Comparison of ENCODE assay signal across 8 mouse cellular contexts in genomic region chr6:125230571-125230970, GRCm38 (mm10). TPM values are rescaled to one million over a fixed set of nuclear protein-coding genes. Genes with fewer than 3 reads are reported as not detected.
DNase-seq lines count a peak whose midpoint lies in the region; ATAC-seq and TF ChIP-seq lines count a peak whose summit lies in the region.
"Had no signal": no experiment of that assay in that cellular context is flagged by ENCODE, and none has a peak within 500 bp of the region (broad histone marks: within the 10 kb centered on the region; RNA-seq: fewer than 3 reads in every experiment).

No protein-coding gene starts in this region.

- H3K36me3 ChIP-seq in liver, embryonic 11.5 days (ENCODE audit: control insufficient read depth, insufficient read depth, low read length): no peaks in the 10 kb centered on the region
- H3K36me3 ChIP-seq in forebrain, postnatal 0 days (ENCODE audit: insufficient read depth): no peaks in the 10 kb centered on the region
- H3K36me3 ChIP-seq in liver, embryonic 16.5 days (ENCODE audit: control insufficient read depth, insufficient read depth): 0 out of 2 replicates have a peak, but pooled peaks cover 2% of the 10 kb centered on the region

- H3K4me2 ChIP-seq in liver, embryonic 11.5 days: peak overlapping the region; percentile 80; the same call in 1 of the 2 replicates
- 0 out of 2 replicates have a peak overlapping the region, but pooled peaks have one; percentile 74 for H3K4me2 ChIP-seq in forebrain, postnatal 0 days (ENCODE audit: low read depth)
- peak overlapping the region; percentile 79 for H3K4me2 ChIP-seq in liver, embryonic 16.5 days (ENCODE audit: low read depth, low read length)

- peaks cover 15% of the 10 kb centered on the region for H3K4me1 ChIP-seq in liver, embryonic 11.5 days (replicated peaks; ENCODE audit: control insufficient read depth, insufficient read depth, low read length)
- H3K4me1 ChIP-seq in forebrain, postnatal 0 days (ENCODE audit: insufficient read depth): peaks cover 9% of the 10 kb centered on the region; the same call in 1 of the 2 replicates
- peaks cover 14% of the 10 kb centered on the region for H3K4me1 ChIP-seq in liver, embryonic 16.5 days (ENCODE audit: control insufficient read depth, low read depth, low read length)

- DNase-seq in liver, embryonic 11.5 days (ENCODE audit: low spot score): no peak
- DNase-seq in liver: no peak
- no peak for DNase-seq in forebrain, postnatal 0 days
- DNase-seq in thymus, postnatal 0 days (ENCODE audit: low spot score): peak; percentile 42
- DNase-seq in ovary, postnatal 10 days (ENCODE audit: low spot score): no peak
- DNase-seq in kidney, postnatal 36 days: no peak

- no peaks in the 10 kb centered on the region for H3K9me3 ChIP-seq in liver, embryonic 11.5 days (ENCODE audit: control insufficient read depth, low read length)
- H3K9me3 ChIP-seq in forebrain, postnatal 0 days (ENCODE audit: low read length): no peaks in the 10 kb centered on the region
- H3K9me3 ChIP-seq in liver, embryonic 16.5 days (replicated peaks; ENCODE audit: control insufficient read depth, low read length): no peaks in the 10 kb centered on the region

- ATAC-seq in liver, embryonic 11.5 days (replicated peaks; ENCODE audit: low FRiP score): no peak
- peak; percentile 7; the same call in 1 of the 2 replicates for ATAC-seq in forebrain, postnatal 0 days
- ATAC-seq in liver, embryonic 16.5 days (ENCODE audit: low read depth): no peak

- 64% methylated on average over 9 of the region's 9 CpGs for WGBS in liver, embryonic 11.5 days
- WGBS in forebrain, postnatal 0 days: 66% methylated on average over 9 of the region's 9 CpGs
- 62% methylated on average over 9 of the region's 9 CpGs for WGBS in liver, embryonic 16.5 days (ENCODE audit: insufficient replicate concordance)

- no peak overlapping the region for H3K27ac ChIP-seq in liver, embryonic 11.5 days (ENCODE audit: low read depth, low read length)
- H3K27ac ChIP-seq in forebrain, postnatal 0 days (ENCODE audit: low read depth, low read length): peak overlapping the region; percentile 50; the same call in 1 of the 2 replicates
- H3K27ac ChIP-seq in liver, embryonic 16.5 days (ENCODE audit: low read length): no peak overlapping the region; the same call in 1 of the 2 replicates

- H3K27me3 ChIP-seq in liver, embryonic 11.5 days (replicated peaks; ENCODE audit: control insufficient read depth, insufficient read depth, low read length): no peaks in the 10 kb centered on the region
- H3K27me3 ChIP-seq in forebrain, postnatal 0 days (ENCODE audit: insufficient read depth, low read length): no peaks in the 10 kb centered on the region
- H3K27me3 ChIP-seq in liver, embryonic 16.5 days (ENCODE audit: control insufficient read depth, insufficient read depth, low read depth, low read length): no peaks in the 10 kb centered on the region

- no peak overlapping the region; the same call in 1 of the 2 replicates for H3K4me3 ChIP-seq in liver, embryonic 11.5 days (ENCODE audit: low read depth, low read length)
- no peak overlapping the region for H3K4me3 ChIP-seq in forebrain, postnatal 0 days (ENCODE audit: low read depth, low read length)
- H3K4me3 ChIP-seq in liver, embryonic 16.5 days (ENCODE audit: low read depth, low read length): peak overlapping the region; percentile 75

- no peak for TF ChIP-seq CTCF in forebrain, postnatal 0 days (IDR thresholded peaks at IDR 0.05; ENCODE audit: low read depth)

- H3K9ac ChIP-seq in liver, embryonic 11.5 days (ENCODE audit: low read depth, low read length): no peak overlapping the region
- H3K9ac ChIP-seq in forebrain, postnatal 0 days: no peak overlapping the region
- 0 out of 2 replicates have a peak overlapping the region, but pooled peaks have one; percentile 75 for H3K9ac ChIP-seq in liver, embryonic 16.5 days (ENCODE audit: low read depth, low read length)

RNA-seq across cellular contexts. Expression of gene Tapbpl, which starts 1.1 kb away (rescaled TPM):
- 4.0 TPM in 2 replicates for polyA plus RNA-seq in liver, embryonic 11.5 days (2014; fragmentation: Nextera tagmentation; extraction: Ambion mirVana)
- total RNA-seq in forebrain, postnatal 0 days (2014; rRNA removed): 2.5 and 4.3 TPM in 2 replicates
- polyA plus RNA-seq in forebrain, postnatal 0 days (2015; fragmentation: Nextera tagmentation; extraction: Ambion mirVana): 3.7 and 6.9 TPM in 2 replicates
- polyA plus RNA-seq in liver, embryonic 16.5 days (2015; fragmentation: Nextera tagmentation; extraction: Ambion mirVana): 9.1 and 9.7 TPM in 2 replicates
- 42.5 and 53.1 TPM in 2 replicates for polyA plus RNA-seq in thymus, postnatal 0 days (2015; fragmentation: Nextera tagmentation; extraction: Ambion mirVana)

RNA-seq across cellular contexts. Expression of gene Cd27, which starts 6.2 kb away (rescaled TPM):
- 2.7 and 3.2 TPM in 2 replicates for polyA plus RNA-seq in liver, embryonic 11.5 days (2014; fragmentation: Nextera tagmentation; extraction: Ambion mirVana)
- total RNA-seq in forebrain, postnatal 0 days (2014; rRNA removed): not detected in 2 replicates
- polyA plus RNA-seq in forebrain, postnatal 0 days (2015; fragmentation: Nextera tagmentation; extraction: Ambion mirVana): 0.33 TPM in 1 of 2 replicates, not detected in the other
- 1.1 and 1.5 TPM in 2 replicates for polyA plus RNA-seq in liver, embryonic 16.5 days (2015; fragmentation: Nextera tagmentation; extraction: Ambion mirVana)
- polyA plus RNA-seq in thymus, postnatal 0 days (2015; fragmentation: Nextera tagmentation; extraction: Ambion mirVana): 175 and 252 TPM in 2 replicates
- polyA plus RNA-seq: cortical plate, adult 2 months had no signal

RNA-seq across cellular contexts. Expression of gene Vamp1, which starts 15.2 kb away (rescaled TPM):
- polyA plus RNA-seq in liver, embryonic 11.5 days (2014; fragmentation: Nextera tagmentation; extraction: Ambion mirVana): 1.7 and 2.3 TPM in 2 replicates
- total RNA-seq in forebrain, postnatal 0 days (2014; rRNA removed): 6.7 and 12.9 TPM in 2 replicates
- 7.9 and 11.9 TPM in 2 replicates for polyA plus RNA-seq in forebrain, postnatal 0 days (2015; fragmentation: Nextera tagmentation; extraction: Ambion mirVana)
- 1.5 and 1.8 TPM in 2 replicates for polyA plus RNA-seq in liver, embryonic 16.5 days (2015; fragmentation: Nextera tagmentation; extraction: Ambion mirVana)
- polyA plus RNA-seq in thymus, postnatal 0 days (2015; fragmentation: Nextera tagmentation; extraction: Ambion mirVana): 61.0 and 75.3 TPM in 2 replicates

RNA-seq across cellular contexts. Expression of gene Mrpl51, which starts 39.0 kb away (rescaled TPM):
- 287 and 311 TPM in 2 replicates for polyA plus RNA-seq in liver, embryonic 11.5 days (2014; fragmentation: Nextera tagmentation; extraction: Ambion mirVana)
- total RNA-seq in forebrain, postnatal 0 days (2014; rRNA removed): 51.3 and 54.0 TPM in 2 replicates
- 146 and 148 TPM in 2 replicates for polyA plus RNA-seq in forebrain, postnatal 0 days (2015; fragmentation: Nextera tagmentation; extraction: Ambion mirVana)
- 145 and 162 TPM in 2 replicates for polyA plus RNA-seq in liver, embryonic 16.5 days (2015; fragmentation: Nextera tagmentation; extraction: Ambion mirVana)
- polyA plus RNA-seq in thymus, postnatal 0 days (2015; fragmentation: Nextera tagmentation; extraction: Ambion mirVana): 281 and 294 TPM in 2 replicates

RNA-seq across cellular contexts. Expression of gene Ncapd2, which starts 39.1 kb away (rescaled TPM):
- 150 and 158 TPM in 2 replicates for polyA plus RNA-seq in liver, embryonic 11.5 days (2014; fragmentation: Nextera tagmentation; extraction: Ambion mirVana)
- 32.5 and 43.5 TPM in 2 replicates for total RNA-seq in forebrain, postnatal 0 days (2014; rRNA removed)
- polyA plus RNA-seq in forebrain, postnatal 0 days (2015; fragmentation: Nextera tagmentation; extraction: Ambion mirVana): 18.9 and 25.8 TPM in 2 replicates
- polyA plus RNA-seq in liver, embryonic 16.5 days (2015; fragmentation: Nextera tagmentation; extraction: Ambion mirVana): 96.1 and 98.1 TPM in 2 replicates
- polyA plus RNA-seq in thymus, postnatal 0 days (2015; fragmentation: Nextera tagmentation; extraction: Ambion mirVana): 130 and 153 TPM in 2 replicates

Comparison
In these comparisons a context has a peak if more than half of its experiments do, and no peak if none do; other contexts are left out.
1. RNA of gene Cd27, which starts 6.2 kb away (polyA plus RNA-seq): 175 to 252 TPM in thymus, postnatal 0 days; 2.7 to 3.2 TPM in liver, embryonic 11.5 days, 1.1 to 1.5 TPM in liver, embryonic 16.5 days and 0.33 TPM in forebrain, postnatal 0 days; every median in the first group is over 10 times any median in the second.
2. Peak in every context shown above with its lines, with median percentiles within 50 percentile points of each other: H3K4me2 ChIP-seq.